Mouse (Mus musculus) cerebellum, postnatal 25 days (tissue): ENCODE results near the gene Inafm2.

Source experiments
- DNase-seq, 2 experiments: peaks; one replicate each; pipeline ENCODE4 v3.0.0; 2021; ENCODE audit warnings: mixed read lengths in 2 of 2

The Inafm2 gene

DNA sequence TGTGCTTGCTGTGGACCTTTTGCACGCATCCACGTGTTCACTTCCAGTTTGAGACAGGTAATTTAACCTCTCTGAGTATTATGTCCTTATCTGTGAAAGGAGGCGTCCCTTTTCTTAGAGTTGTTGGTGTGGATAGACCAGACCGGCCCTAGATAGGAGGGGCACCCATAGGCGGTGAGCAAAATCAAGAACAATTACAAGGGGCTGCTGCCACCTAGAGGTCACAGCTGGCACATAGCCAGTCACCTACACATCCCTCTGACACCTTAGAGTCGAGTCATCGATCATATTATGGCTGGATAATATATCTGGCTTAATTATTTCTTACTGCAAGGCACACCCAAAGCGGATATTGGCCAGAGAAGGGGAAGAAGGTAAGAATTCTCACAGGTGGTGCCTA lies 14.3 kb downstream of the Inafm2 start:
- peak; percentile 45 to 70 for DNase-seq

DNA sequence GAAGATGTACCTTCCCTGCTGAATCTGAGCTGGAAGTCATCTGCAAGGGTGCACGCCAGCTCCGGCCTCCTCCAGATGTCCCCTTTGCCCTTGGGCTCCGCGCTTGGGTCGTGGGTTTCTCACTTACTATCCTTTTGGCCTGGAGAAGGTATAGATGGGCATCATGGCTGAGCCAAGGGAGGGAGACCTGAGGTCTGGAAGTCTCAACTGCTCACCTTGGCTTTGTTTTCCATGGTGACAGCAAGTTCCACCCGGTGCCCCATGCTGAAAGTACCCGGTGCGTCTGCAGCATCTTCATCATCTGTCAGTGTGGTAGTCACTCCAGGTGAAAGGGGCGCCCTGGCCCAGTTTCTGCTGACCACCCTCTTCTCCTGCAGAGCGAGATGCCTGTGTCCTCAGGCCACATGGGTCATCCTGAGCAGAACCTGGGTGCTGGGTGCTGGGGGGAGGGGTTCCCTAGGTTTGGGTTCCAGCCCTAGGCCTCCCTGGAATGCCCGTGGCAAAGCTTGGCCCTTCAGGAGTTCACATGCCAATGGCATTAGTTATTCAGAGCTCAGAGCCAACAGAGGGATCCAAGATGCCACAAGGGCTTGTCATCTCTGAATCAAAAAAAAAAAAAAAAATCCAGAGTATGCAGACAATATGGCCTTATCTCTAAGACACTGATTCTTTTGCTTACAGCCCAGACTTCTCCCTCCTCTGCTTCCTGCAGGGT lies 14.9 kb downstream of the Inafm2 start:
- peak in 1 of 2 experiments; percentile 13 for DNase-seq

DNA sequence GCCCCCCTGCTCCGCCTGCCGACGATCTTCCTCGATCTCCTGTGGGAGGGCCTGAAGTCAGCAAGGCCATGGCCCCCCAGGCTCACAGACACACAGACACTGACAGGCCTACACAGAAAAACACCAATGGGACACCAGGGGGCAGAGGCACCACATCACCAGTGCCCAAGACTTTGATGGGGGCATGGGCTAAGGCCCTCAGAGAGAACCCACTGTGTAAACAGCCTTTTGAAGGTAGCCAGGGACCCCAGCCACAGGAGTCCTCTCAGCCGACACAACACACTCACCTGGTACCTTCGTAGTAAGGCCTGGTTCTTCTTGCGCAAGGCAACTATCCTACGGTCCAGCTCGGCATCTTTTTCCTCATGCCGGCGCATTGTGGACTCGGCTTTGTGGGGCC lies 15.8 kb downstream of the Inafm2 start:
- DNase-seq = peak in 1 of 2 experiments; percentile 36

DNA sequence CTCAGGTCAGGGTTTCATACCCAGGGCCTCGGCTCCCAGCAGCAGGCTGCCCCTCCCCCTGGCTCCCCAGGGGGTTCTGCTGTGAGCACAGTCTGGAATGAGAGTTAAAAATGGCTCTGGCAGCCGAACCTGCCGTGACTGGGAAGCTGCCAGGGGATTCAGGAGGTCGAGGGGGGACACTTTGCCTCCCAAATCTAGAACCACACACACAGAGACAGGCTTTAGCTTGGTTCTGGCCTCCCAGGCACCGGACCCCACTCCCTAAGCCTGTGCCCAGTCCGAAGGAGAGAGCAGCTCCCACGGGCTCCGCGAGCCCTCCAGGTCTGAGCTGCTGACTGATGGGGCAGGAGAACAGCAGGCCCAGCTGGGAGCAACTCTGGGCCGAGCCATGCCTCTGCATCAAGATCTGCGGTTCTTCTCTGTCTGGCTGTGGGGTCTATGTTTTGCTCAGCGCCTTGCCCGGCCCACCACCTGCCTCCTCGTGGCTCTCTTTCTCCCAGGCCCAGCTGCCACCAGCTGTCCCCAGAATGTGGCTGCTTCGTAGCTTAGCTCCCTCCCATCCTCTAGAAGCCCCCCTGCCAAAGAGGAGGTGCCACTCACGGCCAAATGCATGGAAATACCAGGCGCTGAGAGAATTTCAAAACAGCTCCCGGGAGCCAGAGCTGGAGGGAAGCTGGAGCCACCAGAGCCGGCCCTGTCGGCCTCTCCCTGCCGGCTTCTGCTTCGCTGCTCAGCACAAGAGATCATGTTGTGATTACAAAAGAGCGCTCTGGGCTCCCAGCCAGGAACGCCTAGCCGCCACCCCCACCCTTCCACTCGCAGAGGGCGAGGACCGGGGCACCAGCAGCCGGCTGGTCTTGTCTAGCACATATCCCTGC lies 16.6 kb downstream of the Inafm2 start, which contains the start of gene Ccdc9b:
Ccdc9b (minus strand) TSS at position 756 of the 878 bp plus-strand sequence.
- peak; percentile 91 to 93 for DNase-seq

DNA sequence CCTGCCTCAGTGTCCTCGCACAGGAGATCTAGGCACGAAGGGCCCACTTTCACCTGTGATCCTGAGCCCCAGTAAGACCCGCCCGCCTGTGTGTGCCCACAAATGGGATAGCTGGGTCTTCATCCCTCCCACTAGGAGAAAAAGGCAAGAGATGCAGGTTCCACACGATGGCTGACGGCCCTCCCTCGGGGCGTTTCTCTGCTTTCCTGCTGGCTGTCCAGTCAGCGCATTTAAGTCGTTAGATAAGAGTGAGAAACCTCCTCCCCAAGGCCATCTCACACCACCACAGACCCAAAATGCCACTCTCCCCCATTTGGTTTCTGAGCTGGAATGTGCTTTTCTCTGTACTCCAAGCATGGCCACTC lies 17.2 kb downstream of the Inafm2 start:
- DNase-seq = no peak

DNA sequence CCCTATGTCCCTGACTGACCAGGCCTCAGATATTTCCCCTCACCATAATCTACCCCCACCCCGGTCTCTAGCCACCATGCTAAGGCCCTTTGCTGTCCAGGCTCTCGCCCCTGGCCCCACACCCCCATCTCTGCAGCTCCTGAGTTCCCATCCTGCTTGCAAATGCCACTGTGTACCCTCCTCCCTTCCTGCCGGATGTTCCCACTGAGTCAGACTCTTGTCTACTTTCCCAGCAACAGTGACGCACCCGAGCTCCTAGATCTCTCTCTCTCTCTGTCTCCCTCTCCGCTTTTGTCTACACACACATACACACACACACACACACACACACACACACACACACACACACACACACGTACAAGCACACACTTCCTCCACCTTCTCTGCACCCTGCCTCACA lies 17.9 kb downstream of the Inafm2 start:
- DNase-seq = no peak

DNA sequence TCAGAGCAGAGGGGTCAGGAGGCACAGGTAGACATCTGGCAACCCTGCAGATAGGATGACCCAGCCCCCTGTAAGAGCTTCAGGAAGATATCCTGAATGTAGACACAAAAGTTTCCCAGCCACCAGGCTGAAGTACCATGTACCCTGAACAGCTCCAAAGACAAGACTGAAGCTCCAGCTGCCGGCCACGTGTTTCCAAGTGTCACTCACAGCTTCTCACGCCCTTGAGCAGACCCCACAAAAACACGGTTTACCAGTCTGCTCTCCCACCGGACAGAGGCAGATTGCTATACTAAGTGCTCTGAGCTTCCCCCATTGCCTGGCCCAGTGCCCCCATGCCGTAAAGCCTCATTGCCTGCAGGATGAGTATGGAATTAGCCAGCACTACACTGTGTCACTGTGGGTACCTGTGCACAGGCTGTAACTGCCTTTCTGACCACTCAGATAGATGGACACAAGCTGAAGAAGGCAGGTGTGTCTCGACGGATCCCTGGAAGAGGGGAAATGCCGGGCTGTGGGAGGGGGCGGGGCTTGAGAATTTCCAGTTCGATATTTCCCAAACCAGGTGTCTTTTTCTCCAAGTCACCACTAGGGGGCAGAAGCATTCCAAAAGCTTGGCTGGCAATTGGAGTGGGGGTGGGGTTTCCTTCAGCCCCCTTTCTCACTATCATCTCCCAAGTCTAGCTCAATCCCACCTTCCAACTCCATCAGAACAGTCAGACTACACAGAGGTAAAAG lies 18.7 kb downstream of the Inafm2 start:
- DNase-seq = peak; percentile 59 to 77

DNA sequence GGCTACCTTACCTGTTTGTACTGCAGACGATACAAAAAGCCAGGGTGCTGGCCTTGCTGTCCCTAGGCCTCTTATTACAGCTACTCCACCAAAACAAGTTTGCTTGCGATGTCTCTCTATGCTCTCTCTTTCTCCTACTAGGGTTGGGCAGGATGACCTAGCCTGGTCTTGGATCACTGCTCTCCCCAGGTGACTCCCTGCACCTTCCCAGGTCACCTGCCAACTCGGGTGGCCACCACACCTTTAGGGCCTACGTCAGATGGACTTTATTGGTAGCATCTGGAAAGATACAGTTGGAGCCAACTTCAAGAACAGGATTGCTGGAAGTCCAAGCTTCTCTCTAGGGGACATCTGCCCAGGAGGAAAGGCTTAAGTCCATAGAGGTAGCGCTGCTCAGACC lies 19.3 kb downstream of the Inafm2 start:
- no peak for DNase-seq

DNA sequence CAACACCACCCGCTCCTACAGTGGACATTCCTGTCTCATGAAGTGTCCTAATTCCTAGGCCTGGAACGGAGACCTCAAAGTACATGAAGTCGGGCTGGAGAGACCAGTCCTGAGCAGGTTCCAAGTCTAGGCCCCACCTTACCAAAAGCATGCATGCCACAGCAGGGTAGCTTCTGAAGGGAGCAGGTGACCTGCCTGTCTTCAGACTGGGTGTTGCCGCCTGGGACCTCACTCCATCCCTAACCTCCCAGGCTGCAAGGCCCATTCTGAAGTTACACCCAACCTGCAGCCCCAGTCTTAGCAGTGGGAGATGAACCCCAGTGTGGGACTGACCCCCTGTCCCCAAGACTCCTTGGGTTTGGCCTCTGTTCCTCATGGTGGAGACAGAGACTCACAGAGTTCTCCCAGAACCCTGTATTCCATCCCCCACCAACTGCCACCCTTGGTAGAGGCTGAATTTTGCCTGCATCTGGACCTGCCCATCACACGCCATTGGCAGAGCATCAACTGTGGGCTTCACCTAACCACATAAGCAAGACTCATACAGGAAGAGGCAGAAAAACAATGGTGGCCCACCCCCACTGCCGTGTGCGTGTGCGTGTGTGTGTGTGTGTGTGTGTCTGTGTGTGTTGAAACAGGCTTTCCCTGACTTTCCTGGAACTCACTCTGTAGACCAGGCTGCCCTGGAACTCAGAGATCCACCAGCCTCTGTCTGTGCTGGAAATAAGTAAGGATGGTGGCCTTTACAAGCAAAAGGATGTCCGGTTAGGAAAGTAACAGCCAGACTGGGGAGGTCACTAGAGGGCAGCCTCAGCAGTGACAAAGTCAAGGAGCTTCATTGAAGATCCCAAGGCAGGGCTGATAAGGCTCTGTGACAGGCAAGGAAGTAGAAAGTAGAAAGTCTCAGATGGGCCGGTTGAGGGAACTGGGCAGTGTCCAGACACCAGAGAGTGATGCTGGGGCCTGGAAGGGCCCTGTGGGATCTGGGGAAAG lies 20.8 kb downstream of the Inafm2 start:
- DNase-seq = no peak

DNA sequence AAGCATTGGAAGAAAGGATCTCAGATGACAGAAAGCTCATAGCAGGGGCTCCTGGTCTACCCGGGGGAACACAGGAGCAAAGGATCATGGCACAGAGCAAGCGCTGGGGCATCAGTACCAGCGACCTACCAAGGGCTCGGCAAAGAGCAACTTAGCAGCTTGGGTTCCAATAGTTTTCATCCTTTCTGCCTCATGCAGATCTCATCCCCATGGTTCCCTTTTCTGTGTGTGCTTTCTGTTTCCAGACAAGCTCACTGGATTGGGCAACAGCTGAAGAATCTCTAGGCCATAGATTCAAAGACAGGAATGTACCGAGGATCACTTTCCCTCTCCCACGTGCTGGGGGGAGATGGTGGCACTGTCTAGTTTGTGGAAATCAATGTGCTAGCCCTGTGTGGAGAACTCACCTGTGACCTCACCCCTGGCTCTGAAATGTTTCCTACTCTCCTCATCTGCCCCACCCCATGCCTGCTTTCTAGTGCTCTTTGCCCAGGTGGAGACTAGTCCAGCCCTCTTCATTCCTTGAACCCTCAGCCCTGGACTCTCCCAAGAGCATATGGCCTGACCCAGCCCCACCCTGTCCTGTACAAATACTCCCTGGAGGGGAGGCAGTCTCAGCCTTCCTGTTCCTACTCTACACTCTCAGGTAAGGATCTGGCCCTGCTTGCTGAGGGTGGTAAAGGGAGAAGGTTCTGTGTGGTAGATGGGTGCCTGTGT lies 26.8 kb downstream of the Inafm2 start, which contains the start of gene Phgr1:
Phgr1 (plus strand) TSS at position 612 of the 717 bp plus-strand sequence.
- no peak for DNase-seq

DNA sequence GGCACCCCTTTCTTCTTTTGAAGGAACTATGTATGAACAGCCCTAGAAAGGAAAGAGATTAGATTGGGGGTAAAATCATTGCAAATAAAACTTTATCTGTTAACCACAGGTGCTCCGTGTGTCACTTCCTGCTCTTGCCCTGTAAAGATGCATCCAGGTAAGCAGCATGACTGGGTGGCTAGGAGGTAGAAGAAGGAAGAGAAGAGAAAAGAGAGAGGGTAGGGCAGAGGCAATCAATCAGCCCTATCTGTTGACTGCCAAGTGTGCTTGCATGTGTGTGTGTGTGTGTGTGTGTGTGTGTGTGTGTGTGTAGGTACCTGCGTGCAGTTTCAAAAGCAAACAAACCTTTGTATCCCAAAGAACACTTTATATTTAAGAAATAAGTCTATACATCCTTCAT lies 29.0 kb downstream of the Inafm2 start:
- DNase-seq = no peak

DNA sequence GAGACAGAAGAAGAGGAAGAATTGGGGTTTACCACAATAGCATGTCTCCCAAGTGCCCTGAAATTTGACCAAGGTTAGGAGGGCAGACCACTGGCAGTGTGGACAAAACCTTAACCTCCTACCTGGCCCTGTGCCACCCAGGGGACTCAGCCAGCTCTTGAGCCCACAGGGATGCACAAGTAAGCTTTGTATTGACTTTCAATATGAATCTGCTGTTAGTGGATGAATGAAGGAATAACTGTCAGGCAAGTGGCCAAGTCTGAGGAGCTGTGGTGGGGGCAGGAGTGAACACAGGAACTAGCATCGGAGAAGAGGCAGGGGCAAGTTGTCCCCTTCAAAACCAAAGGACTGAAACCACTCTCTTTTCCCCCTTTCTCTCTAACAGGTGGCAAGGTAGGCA lies 29.8 kb downstream of the Inafm2 start:
- DNase-seq = peak; percentile 41 to 55

DNA sequence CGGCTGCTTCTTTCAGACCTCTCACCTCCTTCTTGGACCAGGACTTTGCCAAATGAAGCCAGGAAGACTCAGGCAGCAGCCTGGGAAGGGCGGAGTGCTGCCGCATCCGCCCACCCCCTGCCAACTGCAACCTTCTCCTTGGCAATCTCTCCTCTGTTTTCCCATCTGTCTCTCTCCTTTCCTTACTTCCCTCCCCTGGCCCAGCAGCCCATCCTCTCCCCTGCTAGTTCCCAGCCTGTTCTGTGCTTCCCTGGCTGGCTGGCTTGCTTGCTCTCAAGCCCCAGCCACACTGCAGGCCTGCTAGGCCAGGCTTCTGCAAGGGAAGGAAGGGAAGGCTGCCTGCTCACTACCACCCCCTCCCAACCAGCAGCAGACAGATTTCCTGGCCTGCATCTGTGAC lies 30.3 kb downstream of the Inafm2 start:
- DNase-seq = peak; percentile 74 to 77

DNA sequence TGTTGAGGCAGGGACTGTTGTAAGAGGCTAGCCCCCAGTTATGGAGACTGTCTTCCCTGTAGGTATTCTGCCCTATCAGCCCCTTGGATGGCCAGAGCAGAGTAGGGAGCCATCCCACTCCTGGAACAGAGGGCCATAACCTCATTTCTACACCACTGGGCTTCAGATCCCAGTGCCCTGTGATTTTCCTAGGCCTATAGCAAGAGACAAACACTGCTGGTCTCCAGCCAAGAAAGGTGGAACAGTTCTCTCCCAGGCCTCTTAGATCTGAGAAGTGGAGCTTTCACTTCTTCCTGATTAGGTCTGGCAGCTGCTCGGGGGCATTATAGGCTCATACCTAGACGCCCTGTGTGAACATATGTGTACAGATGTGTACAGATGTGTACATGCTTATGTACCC lies 30.7 kb downstream of the Inafm2 start:
- peak in 1 of 2 experiments; percentile 39 for DNase-seq

DNA sequence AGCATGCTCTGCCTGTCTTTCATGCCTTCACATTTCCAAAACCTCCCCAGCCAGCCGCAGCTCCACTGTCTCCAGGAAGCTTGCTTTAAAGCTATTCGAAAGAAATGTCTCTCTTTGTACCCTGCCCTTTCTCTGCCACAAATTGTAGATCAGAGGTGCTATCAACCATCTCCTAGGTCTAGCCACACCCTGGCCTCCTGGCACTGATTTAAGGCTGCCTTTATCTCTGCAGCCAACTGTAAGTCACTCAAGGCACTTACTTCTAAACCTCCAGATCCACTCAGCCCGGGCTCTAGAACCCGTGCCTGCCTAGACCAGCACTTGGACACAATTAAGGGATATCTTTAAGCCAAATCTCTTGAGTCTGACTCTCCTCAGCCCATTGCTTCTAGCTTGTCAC lies 32.9 kb downstream of the Inafm2 start:
- no peak for DNase-seq

DNA sequence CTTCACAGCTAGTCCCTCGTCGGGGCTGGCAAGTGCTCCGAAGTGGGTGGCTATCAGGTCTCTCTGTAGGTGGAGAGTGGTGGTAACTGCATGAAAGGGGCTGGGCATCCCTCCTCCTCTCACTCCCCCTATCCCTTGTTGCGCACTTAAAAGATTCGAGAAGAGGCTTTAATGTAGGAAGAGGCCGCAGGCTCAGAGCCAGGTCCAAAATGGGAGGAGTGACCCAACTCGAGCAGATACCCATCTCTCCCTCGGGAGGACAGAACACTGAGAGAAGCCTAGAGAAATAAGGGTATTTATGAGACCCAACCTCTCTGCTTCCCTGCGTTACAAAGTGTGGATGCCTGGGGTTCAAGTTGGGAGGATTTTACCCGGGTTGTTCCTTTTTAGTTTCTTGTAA lies 33.5 kb downstream of the Inafm2 start:
- peak; percentile 55 to 63 for DNase-seq

DNA sequence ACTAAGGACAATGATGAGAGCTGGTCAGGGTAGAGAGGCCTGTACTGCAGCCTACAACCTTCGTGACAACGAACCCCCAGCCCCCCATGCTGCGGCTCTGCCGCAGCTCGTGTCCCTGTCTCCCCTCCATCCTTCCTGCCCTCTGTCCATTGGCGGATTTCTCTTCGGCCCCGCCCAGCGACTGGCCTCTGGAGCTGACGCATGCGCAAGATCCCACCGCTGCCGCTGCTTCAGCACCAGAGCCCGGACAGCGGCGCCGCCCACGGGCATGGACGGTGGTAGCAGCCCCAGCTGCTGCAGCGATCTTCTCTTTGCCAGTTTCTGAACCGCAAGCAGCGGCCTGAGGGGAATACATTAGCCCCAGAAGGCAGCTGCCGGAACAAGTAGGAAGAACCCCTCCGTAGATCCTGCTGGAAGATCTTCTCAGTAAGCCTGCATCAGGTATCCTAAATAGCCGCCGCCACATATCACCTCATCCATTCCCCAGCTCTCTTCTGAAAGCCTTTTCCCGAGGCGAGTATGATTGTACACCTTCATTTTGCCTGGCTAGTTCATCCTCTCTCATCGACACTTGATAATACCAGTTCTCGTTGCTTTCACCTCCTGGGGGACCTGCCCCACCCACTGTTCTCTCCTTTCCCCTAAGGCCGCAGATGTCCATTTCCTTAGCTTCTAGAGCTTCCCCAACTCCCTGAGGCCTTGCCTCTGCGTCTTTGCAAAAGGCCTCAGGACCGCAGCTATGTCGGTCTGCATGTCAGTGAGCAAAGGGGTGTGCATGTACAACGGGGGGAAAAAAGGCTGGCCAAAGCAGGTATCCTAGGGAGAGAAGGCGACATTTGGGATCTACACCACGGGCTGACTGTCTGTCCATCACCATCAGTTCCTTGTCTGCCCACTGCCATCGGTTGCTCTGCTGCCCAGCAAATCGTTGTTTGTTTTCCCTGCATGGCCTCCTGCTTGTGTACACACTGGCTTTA lies 34.2 kb downstream of the Inafm2 start, which contains the start of gene Disp2:
Disp2 (plus strand) TSS at position 216 of the 977 bp plus-strand sequence.
- DNase-seq = peak; percentile 94 to 97

DNA sequence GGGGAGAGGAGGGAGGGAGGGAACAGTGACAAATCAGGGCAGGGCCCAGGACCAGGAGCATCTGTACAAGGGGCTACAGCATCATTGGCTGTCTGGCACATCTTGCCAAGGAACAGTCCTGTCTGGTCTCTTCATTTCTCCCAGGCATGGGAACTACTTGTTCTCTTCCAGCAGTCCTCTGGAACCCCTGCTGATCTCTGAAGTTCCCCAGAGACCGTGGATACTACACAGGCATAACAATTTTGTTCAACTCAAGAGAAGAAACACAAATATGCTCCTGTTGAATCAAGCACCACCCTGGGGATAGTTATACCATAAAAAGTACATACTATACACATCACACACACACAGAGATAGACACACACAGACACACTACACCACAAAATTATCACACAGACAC lies 35.6 kb downstream of the Inafm2 start:
- DNase-seq = no peak

DNA sequence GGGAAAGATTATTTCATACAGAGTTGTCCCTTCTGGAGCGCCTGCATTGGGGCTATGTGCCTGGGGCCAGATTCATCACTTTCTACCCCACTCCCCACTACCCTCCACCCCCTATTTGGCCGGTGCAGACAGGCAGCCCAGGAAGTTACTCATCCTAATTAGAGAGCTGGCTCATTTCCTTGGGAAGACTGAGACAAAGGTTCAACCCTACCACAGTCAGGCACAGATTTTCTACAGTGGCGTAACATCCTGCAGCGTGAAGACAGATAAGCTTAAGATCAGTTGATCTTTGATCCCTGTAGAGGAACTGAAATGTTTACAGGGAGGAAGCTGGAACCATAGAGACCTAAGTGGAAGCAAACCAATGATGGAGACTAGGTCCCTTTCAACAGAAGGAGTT lies 36.7 kb downstream of the Inafm2 start:
- no peak for DNase-seq

DNA sequence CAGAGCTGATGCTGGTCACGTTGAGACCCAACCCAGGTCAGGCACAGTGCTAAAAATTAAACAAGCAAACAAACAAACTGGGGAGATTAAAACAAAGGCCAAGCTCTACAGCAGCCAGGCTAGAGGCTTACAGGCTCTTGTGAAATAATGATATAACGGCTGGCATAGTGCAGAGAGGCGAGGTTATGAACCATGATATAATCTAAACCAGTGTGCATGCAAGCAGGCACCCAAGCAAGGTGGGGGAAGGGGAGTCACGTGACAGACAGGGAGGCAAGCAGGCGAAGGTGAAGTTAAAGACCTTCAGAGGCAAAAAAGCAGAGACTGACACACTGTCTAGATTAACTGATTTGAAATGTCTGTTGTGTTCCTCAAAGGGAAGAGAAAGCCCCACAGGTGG lies 37.5 kb downstream of the Inafm2 start:
- no peak for DNase-seq
